11 mouse cellular contexts compared by ENCODE assay signal in the genomic region with DNA sequence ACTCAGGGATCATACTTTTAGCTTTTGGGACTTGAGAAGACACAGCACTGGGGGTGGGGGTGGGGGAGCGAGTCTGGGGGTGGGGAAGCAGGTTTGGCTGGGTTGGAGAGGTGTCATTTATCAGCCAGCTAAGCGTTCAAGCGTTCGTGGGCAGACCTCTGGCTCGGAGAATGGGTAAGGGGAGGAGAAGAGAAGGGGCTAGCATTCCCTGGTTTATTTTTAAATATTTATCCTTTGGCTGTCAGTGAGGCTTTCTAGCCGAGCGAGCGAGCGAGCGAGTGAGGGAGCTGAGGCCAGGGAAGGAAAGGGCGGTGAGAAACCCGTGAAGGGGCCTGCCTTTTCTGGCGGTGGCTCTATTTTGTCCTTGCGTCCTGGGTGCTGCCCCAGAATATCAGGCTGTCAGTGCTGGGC.
DNase-seq lines count a peak whose midpoint lies in the region; ATAC-seq and TF ChIP-seq lines count a peak whose summit lies in the region.
"Had no signal": no experiment of that assay in that cellular context is flagged by ENCODE, and none has a peak within 500 bp of the region (broad histone marks: within the 10 kb centered on the region; RNA-seq: fewer than 3 reads in every experiment).

No protein-coding gene starts in this region.

- H3K27me3 ChIP-seq in heart, embryonic 15.5 days, result no peaks in the 10 kb centered on the region
- H3K27me3 ChIP-seq in liver, embryonic 12.5 days (replicated peaks), result peaks cover 91% of the 10 kb centered on the region

- peak overlapping the region; percentile 41 for H3K9ac ChIP-seq in heart, embryonic 15.5 days
- no peak overlapping the region for H3K9ac ChIP-seq in liver, embryonic 12.5 days

- ATAC-seq in heart, embryonic 15.5 days (replicated peaks; ENCODE audit: insufficient number of reproducible peaks, insufficient read depth, low FRiP score, low read depth), result no peak
- ATAC-seq in liver, embryonic 12.5 days, result no peak

- TF ChIP-seq CTCF in left cerebral cortex, adult 2 months (IDR thresholded peaks at IDR 0.05), result no peak

- peak overlapping the region; percentile 86 for H3K27ac ChIP-seq in heart, embryonic 15.5 days
- peak overlapping the region; percentile 28; the same call in 1 of the 2 replicates for H3K27ac ChIP-seq in liver, embryonic 12.5 days
- H3K27ac ChIP-seq in left cerebral cortex, adult 2 months, result no peak overlapping the region

- no peaks in the 10 kb centered on the region for H3K9me3 ChIP-seq in heart, embryonic 15.5 days (replicated peaks)
- no peaks in the 10 kb centered on the region for H3K9me3 ChIP-seq in liver, embryonic 12.5 days (replicated peaks)

- H3K36me3 ChIP-seq in heart, embryonic 15.5 days, result no peaks in the 10 kb centered on the region
- H3K36me3 ChIP-seq in liver, embryonic 12.5 days, result no peaks in the 10 kb centered on the region

- peak overlapping the region; percentile 24; the same call in 1 of the 2 replicates for H3K4me3 ChIP-seq in heart, embryonic 15.5 days
- H3K4me3 ChIP-seq in liver, embryonic 12.5 days, result no peak overlapping the region
- no peak overlapping the region for H3K4me3 ChIP-seq in left cerebral cortex, adult 2 months
- H3K4me3 ChIP-seq: erythroblast, embryonic 14.5 days had no signal

- H3K4me2 ChIP-seq in heart, embryonic 15.5 days, result peak overlapping the region; percentile 55
- peak overlapping the region; percentile 13; the same call in 1 of the 2 replicates for H3K4me2 ChIP-seq in liver, embryonic 12.5 days

- H3K4me1 ChIP-seq in heart, embryonic 15.5 days (replicated peaks), result peaks cover 85% of the 10 kb centered on the region
- peaks cover 73% of the 10 kb centered on the region for H3K4me1 ChIP-seq in liver, embryonic 12.5 days

- peak; percentile 37 for DNase-seq in embryo, embryonic 10 days (ENCODE audit: low spot score)
- no peak for DNase-seq in embryo, embryonic 11 days
- peak; percentile 32 for DNase-seq in 3134 (ENCODE audit: extremely low read depth, insufficient read length, low spot score)
- DNase-seq in cerebellum, adult 11 months, result no peak
- DNase-seq in cerebellum, adult 18-20 months, result no peak
- DNase-seq in left cerebral cortex, adult 2 months (ENCODE audit: extremely low spot score in 1 of 2, low spot score in 2 of 2), result no peak
- DNase-seq: left cerebral cortex, postnatal 4 days; right cerebral cortex, postnatal 25 days had no signal

- intact Hi-C loops in left cerebral cortex, adult 2 months (cut with DNase I), result loop anchor here (5.0 to 10.0 kb wide), 2 partner anchors 200 to 753 kb away; no protein-coding TSS in a partner anchor

- 26% methylated on average over 14 of the region's 14 CpGs for WGBS in heart, embryonic 15.5 days
- 45% methylated on average over 14 of the region's 14 CpGs for WGBS in liver, embryonic 12.5 days (ENCODE audit: insufficient replicate concordance)

Comparison
In these comparisons a context has a peak if more than half of its experiments do, and no peak if none do; other contexts are left out.
1. DNase-seq: peak in embryo, embryonic 10 days (single experiment) and 3134 (single experiment); none in embryo, embryonic 11 days (single experiment), cerebellum, adult 11 months (single experiment), cerebellum, adult 18-20 months (0 of 2) and left cerebral cortex, adult 2 months (0 of 2).